Comparison of ENCODE assay signal across 7 mouse cellular contexts in genomic region chr1:133225963-133226660, GRCm38 (mm10).
DNase-seq lines count a peak whose midpoint lies in the region; ATAC-seq and TF ChIP-seq lines count a peak whose summit lies in the region.

No protein-coding gene starts in this region.

- H3K4me3 ChIP-seq in liver, embryonic 11.5 days (ENCODE audit: low read depth, low read length), result no peak overlapping the region
- H3K4me3 ChIP-seq in forebrain, embryonic 15.5 days, result no peak overlapping the region
- no peak overlapping the region for H3K4me3 ChIP-seq in hindbrain, postnatal 0 days (ENCODE audit: low read length)

- no peak overlapping the region for H3K4me2 ChIP-seq in liver, embryonic 11.5 days
- no peak overlapping the region for H3K4me2 ChIP-seq in forebrain, embryonic 15.5 days (replicated peaks)
- no peak overlapping the region for H3K4me2 ChIP-seq in hindbrain, postnatal 0 days (ENCODE audit: low read depth, low read length)

- peak; percentile 68 for TF ChIP-seq CTCF in hindbrain, postnatal 0 days (IDR thresholded peaks at IDR 0.05; ENCODE audit: low read depth)

- H3K4me1 ChIP-seq in liver, embryonic 11.5 days (replicated peaks; ENCODE audit: control insufficient read depth, insufficient read depth, low read length), result peaks cover 16% of the 10 kb centered on the region
- H3K4me1 ChIP-seq in forebrain, embryonic 15.5 days, result peaks cover 47% of the 10 kb centered on the region
- H3K4me1 ChIP-seq in hindbrain, postnatal 0 days (ENCODE audit: insufficient read depth, low read length), result peaks cover 35% of the 10 kb centered on the region

- no peak for ATAC-seq in liver, embryonic 11.5 days (replicated peaks; ENCODE audit: low FRiP score)
- ATAC-seq in forebrain, embryonic 15.5 days (replicated peaks), result no peak
- no peak for ATAC-seq in hindbrain, postnatal 0 days
- ATAC-seq in erythroblast, adult 5-6 weeks (replicated peaks; ENCODE audit: low FRiP score, poor library complexity, severe bottlenecking), result no peak

- H3K9me3 ChIP-seq in liver, embryonic 11.5 days (ENCODE audit: control insufficient read depth, low read length), result no peaks in the 10 kb centered on the region
- no peaks in the 10 kb centered on the region for H3K9me3 ChIP-seq in forebrain, embryonic 15.5 days
- no peaks in the 10 kb centered on the region for H3K9me3 ChIP-seq in hindbrain, postnatal 0 days (ENCODE audit: low read length)

- peaks cover 28% of the 10 kb centered on the region for H3K27me3 ChIP-seq in liver, embryonic 11.5 days (replicated peaks; ENCODE audit: control insufficient read depth, insufficient read depth, low read length)
- no peaks in the 10 kb centered on the region for H3K27me3 ChIP-seq in forebrain, embryonic 15.5 days
- no peaks in the 10 kb centered on the region for H3K27me3 ChIP-seq in hindbrain, postnatal 0 days (ENCODE audit: insufficient read depth, low read length)

- no peak overlapping the region for H3K27ac ChIP-seq in liver, embryonic 11.5 days (ENCODE audit: low read depth, low read length)
- peak overlapping the region; percentile 55 for H3K27ac ChIP-seq in forebrain, embryonic 15.5 days (replicated peaks)
- peak overlapping the region; percentile 54; the same call in 1 of the 2 replicates for H3K27ac ChIP-seq in hindbrain, postnatal 0 days

- no peaks in the 10 kb centered on the region for H3K36me3 ChIP-seq in liver, embryonic 11.5 days (ENCODE audit: control insufficient read depth, insufficient read depth, low read length)
- no peaks in the 10 kb centered on the region for H3K36me3 ChIP-seq in forebrain, embryonic 15.5 days
- H3K36me3 ChIP-seq in hindbrain, postnatal 0 days (ENCODE audit: insufficient read depth, low read length), result no peaks in the 10 kb centered on the region

- no peak overlapping the region for H3K9ac ChIP-seq in liver, embryonic 11.5 days (ENCODE audit: low read depth, low read length)
- 0 out of 2 replicates have a peak overlapping the region, but pooled peaks have one; percentile 2 for H3K9ac ChIP-seq in forebrain, embryonic 15.5 days (replicated peaks)
- no peak overlapping the region; the same call in 1 of the 2 replicates for H3K9ac ChIP-seq in hindbrain, postnatal 0 days (replicated peaks; ENCODE audit: low read length)

- WGBS in liver, embryonic 11.5 days, result 39% methylated on average over 9 of the region's 9 CpGs
- WGBS in forebrain, embryonic 15.5 days, result 29% methylated on average over 9 of the region's 9 CpGs
- 36% methylated on average over 9 of the region's 9 CpGs for WGBS in hindbrain, postnatal 0 days

- intact Hi-C loops in left cerebral cortex, postnatal 4 days (cut with DNase I), result no loop called here

- peak; percentile 51 for DNase-seq in liver
- DNase-seq in liver, embryonic 11.5 days (ENCODE audit: low spot score), result no peak
- DNase-seq in hindbrain, postnatal 0 days (ENCODE audit: low spot score), result peak; percentile 61
- DNase-seq in left cerebral cortex, postnatal 4 days, result peak; percentile 61
- DNase-seq in retina, embryonic 14.5 days (ENCODE audit: low spot score), result peak; percentile 67
